Mouse (Mus musculus): Measurements from ENCODE around the gene Cand1. TPM values are rescaled to one million over a fixed set of nuclear protein-coding genes. Genes with fewer than 3 reads are reported as not detected.

Cand1 gene
- polyA plus RNA-seq, 1 experiment from 2014 or later = 51.5 TPM

DNA sequence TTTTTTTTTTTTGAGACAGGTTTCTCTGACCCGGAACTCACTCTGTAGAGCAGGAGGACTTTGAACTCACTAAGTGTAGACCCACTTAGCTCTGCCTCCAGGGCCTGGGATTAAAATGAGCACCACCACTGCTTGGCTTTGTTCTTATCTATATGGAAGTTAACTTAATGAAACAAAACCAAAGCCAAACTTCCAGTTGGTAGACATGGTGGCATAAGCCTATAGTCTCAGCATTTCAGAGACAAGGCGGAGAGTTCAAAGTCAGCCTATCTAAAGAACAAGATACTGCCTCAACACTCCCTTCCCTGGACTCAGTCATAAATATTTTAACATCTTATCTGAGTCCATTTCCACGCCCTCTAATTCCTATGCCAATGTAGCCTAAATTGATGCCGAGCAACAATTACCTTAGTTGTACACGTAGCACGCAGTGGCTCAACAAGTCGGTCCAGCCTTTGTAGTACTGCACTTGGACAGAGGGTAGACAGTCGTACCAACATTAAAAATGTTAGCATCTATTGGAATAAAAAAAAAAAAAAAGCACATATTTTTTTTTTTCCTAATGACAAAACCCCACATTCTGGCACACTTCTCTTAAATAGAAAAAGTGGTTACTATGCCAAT is 33.4 kb downstream of the Cand1 start:
- WGBS = 85% methylated on average over 8 of the region's 8 CpGs
- Histone ChIP-seq H3K9ac (no peak overlapping the region), H3K4me3 (replicated peaks) (no peak overlapping the region), H3K27me3 (replicated peaks) (no peaks in the 10 kb centered on the region), H3K4me1 (0 out of 2 replicates have a peak, but pooled peaks cover 2% of the 10 kb centered on the region), H3K4me2 (no peak overlapping the region), H3K9me3 (no peaks in the 10 kb centered on the region), H3K36me3 (peaks cover 61% of the 10 kb centered on the region), H3K27ac (no peak overlapping the region)
- ATAC-seq (ENCODE audit: insufficient read depth, low FRiP score, low read depth) = peak; percentile 67

DNA sequence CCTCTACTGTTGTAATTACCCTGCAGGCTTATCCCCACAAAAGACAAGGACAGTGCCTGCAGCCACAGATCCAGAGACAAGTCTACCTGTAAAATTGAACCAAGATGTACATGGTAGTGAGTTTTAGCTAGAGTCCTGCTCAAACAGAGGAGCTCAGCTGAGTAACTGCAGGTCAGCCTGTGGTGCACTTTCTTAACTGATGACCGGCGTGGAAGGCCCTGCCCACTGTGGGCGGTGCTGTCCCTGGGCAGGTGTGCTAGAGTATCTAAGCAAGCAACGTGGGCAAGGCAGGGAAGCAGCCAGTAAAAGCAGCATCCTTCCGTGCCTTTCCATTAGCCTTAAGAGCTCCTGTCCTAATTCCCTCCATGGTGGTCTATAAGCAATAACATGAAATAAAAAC is 34.6 kb downstream of the Cand1 start:
- no peak for ATAC-seq (ENCODE audit: insufficient read depth, low FRiP score, low read depth)
- 82% methylated on average over 5 of the region's 5 CpGs for WGBS
- Histone ChIP-seq H3K27ac (no peak overlapping the region), H3K36me3 (peaks cover 51% of the 10 kb centered on the region), H3K27me3 (replicated peaks) (no peaks in the 10 kb centered on the region), H3K9ac (no peak overlapping the region), H3K4me2 (no peak overlapping the region), H3K4me1 (0 out of 2 replicates have a peak, but pooled peaks cover 2% of the 10 kb centered on the region), H3K4me3 (replicated peaks) (no peak overlapping the region), H3K9me3 (no peaks in the 10 kb centered on the region)

DNA sequence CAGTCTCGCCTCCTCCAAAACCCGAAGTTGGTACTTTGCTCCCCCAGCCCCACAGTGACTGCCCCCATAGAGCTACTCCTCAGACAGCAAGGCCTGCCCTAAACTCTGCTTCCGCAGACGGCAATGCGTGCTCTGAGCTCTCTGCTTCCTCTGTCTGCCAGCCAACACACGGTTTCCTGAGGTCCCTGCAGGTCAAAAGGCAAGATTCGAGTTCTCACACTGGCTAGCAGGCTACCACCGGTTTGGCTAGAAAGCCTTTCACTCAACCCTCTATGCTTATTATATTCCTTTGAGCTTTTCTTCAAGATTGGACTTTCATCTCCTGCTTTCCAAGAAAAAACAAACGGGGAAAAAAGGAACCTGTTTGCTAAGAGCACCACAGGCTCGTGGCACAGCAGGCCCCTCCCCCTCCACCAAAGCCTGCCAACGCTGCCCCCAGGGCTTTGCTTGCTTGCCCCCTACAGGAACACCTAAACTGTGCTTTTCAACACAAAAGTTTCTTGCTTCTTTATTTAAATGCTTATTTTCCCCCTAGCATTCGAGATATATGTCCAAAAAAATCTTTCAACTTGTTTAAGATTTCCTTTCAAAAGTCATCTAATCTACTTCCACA is 35.4 kb downstream of the Cand1 start:
- no peak for ATAC-seq (ENCODE audit: insufficient read depth, low FRiP score, low read depth)
- H3K9ac ChIP-seq = no peak overlapping the region
- peaks cover 48% of the 10 kb centered on the region for H3K36me3 ChIP-seq
- H3K9me3 ChIP-seq = no peaks in the 10 kb centered on the region
- H3K4me3 ChIP-seq (replicated peaks) = no peak overlapping the region
- 0 out of 2 replicates have a peak, but pooled peaks cover 2% of the 10 kb centered on the region for H3K4me1 ChIP-seq
- no peak overlapping the region for H3K4me2 ChIP-seq
- H3K27me3 ChIP-seq (replicated peaks) = no peaks in the 10 kb centered on the region
- WGBS = 68% methylated on average over 12 of the region's 12 CpGs
- H3K27ac ChIP-seq = no peak overlapping the region

DNA sequence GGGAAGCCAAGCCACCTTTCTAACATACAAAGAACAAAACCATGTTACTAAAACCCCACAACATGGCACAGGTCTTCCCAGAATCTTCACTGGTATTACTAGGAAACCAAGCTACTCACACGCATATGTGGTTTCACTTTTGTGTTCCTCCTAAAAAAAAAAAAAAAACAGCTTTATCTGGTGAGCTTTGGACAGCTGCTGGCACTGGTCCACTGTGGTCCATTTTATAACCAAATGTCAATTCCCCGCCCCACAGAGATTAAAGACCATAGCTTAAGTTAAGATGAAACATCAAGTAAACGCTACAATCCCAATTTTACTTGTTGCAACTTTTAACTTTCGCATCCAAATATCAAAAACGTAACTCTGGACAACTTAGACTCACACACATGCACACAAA is 40.0 kb downstream of the Cand1 start:
- no peaks in the 10 kb centered on the region for H3K27me3 ChIP-seq (replicated peaks)
- H3K27ac ChIP-seq = no peak overlapping the region
- H3K9me3 ChIP-seq = no peaks in the 10 kb centered on the region
- 94% methylated on average over 5 of the region's 5 CpGs for WGBS
- ATAC-seq (ENCODE audit: insufficient read depth, low FRiP score, low read depth) = no peak
- 0 out of 2 replicates have a peak, but pooled peaks cover 2% of the 10 kb centered on the region for H3K4me1 ChIP-seq
- H3K9ac ChIP-seq = no peak overlapping the region
- H3K4me2 ChIP-seq = no peak overlapping the region
- H3K36me3 ChIP-seq = peaks cover 18% of the 10 kb centered on the region
- H3K4me3 ChIP-seq (replicated peaks) = no peak overlapping the region

DNA sequence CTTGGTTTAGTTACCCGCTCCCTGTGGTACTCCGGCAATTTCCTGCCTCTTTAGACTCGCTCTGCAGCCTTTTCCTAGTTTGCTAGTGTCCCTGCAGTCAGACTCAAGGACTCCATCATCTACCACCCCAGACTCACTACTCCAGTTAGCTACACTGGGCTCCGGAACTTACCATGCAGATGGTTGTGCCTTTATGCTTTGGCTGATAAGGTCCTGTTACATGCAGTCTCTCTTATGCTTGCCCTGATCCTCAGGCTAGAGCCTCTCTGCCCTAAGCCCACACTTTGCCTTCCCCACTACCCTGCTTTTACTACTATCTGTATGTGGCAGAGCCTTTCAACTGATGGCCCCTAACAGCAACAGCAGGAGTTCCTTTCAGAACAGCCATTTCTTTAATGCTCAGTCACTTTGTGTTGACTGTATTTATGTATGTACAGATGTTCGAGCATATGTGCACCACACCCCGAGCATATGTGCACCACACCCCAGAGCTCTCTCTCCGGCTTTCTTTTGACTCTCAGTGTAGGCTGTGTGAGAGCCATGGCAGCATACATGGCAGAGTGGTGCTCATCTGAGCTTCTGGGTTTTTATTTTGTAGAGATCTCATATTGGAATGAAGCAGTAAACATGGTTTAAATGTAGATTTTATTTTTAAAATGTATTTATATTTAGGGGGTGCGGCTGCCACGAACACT is 41.5 kb downstream of the Cand1 start:
- H3K36me3 ChIP-seq = peaks cover 13% of the 10 kb centered on the region
- WGBS = 95% methylated on average over 9 of the region's 9 CpGs
- H3K4me2 ChIP-seq = no peak overlapping the region
- H3K27ac ChIP-seq = no peak overlapping the region
- H3K4me1 ChIP-seq = no peaks in the 10 kb centered on the region
- H3K9me3 ChIP-seq = no peaks in the 10 kb centered on the region
- ATAC-seq (ENCODE audit: insufficient read depth, low FRiP score, low read depth) = no peak
- no peaks in the 10 kb centered on the region for H3K27me3 ChIP-seq (replicated peaks)
- H3K9ac ChIP-seq = no peak overlapping the region
- H3K4me3 ChIP-seq (replicated peaks) = no peak overlapping the region

DNA sequence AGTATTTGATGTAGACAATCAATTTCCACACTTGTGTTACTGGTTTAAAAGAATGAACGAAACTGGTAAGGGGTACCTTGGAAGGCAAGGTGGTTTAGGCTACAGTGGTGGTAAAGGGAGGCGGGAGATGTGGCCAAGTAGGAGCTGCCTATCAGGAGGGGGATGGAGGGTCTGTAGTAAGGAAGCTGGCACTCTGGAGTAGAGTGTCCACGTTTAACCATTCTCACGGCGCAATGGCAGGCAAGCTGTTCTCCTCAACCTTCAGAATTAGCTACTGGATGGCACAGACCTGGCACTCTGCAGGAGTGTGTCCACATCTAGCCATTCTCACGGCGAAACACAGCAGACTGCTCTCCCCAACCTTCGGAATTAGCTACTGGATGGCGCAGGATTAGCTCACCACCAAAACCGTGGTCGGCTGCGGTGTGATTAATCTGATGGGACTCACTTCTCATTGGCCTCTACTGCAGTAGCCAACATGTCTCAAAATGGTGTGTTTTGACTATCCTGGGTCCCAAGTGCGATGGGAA is 42.2 kb downstream of the Cand1 start:
- ATAC-seq (ENCODE audit: insufficient read depth, low FRiP score, low read depth) = no peak
- 92% methylated on average over 13 of the region's 13 CpGs for WGBS
- no peak overlapping the region for H3K4me3 ChIP-seq (replicated peaks)

DNA sequence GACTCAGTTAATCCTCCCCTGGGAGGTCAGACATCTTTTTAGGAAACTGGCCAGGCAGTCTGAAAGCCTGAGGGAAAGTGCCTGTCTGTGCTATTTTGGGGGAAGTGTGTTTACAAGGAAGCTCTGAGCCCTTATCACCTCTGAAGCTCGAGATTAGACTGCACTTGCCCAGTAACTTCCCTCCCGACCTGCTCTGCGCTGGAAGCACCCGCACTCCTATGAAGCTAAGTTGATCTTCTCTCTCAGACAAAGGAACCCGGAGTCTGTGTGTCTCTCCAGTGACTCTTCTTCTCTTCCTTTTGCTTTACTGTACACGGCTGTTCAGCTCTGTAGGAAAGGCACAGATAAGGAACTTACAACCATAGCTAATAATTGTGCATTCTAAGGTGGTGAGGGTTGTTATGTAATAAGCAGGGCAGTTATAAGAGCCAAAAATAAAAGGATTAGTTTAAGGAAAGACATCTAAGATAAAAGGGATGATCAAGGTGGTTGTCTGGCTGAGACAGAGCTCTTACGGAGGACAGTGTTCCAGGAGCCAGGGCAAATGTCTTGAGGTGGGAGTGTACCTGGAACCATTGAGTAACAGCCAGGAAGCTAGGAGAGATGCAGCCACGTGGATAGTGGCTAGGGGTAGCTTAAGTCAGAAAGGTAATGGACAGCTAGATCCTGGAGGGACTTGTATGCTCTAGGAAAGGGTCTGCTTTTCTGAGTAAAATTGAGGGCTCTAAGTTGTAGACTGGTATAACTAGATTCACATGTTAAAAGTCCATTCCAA is 47.1 kb downstream of the Cand1 start:
- Histone ChIP-seq H3K27ac (no peak overlapping the region), H3K9ac (no peak overlapping the region), H3K9me3 (no peaks in the 10 kb centered on the region), H3K4me2 (no peak overlapping the region), H3K27me3 (replicated peaks) (no peaks in the 10 kb centered on the region), H3K4me3 (replicated peaks) (no peak overlapping the region), H3K36me3 (0 out of 2 replicates have a peak, but pooled peaks cover 3% of the 10 kb centered on the region), H3K4me1 (no peaks in the 10 kb centered on the region)
- ATAC-seq (ENCODE audit: insufficient read depth, low FRiP score, low read depth) = no peak
- 45% methylated on average over 8 of the region's 8 CpGs for WGBS

More for the DNA sequence above, 42.2 kb downstream of the Cand1 start:
- no peak overlapping the region for H3K9ac ChIP-seq
- H3K36me3 ChIP-seq = peaks cover 10% of the 10 kb centered on the region
- no peaks in the 10 kb centered on the region for H3K4me1 ChIP-seq
- no peaks in the 10 kb centered on the region for H3K9me3 ChIP-seq
- H3K27ac ChIP-seq = no peak overlapping the region
- no peaks in the 10 kb centered on the region for H3K27me3 ChIP-seq (replicated peaks)
- H3K4me2 ChIP-seq = no peak overlapping the region

DNA sequence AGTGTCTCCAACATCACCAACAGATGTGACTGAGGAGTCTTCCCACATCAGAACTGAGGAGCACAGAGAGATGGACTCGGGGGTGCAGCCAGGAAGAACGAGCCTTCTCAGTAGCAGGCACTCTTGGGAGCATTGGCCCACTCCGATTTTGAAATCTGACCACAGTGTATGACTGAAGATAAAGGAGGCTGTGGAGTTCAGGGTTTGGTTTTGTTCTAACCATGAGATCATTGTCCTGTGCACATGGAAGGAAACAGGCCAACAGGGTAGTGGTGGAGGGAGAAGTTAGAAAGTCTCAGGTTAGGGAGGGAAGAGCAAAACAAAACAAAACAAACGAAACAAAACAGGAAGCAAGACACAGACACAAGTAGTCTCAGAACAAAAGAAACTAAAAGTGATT is 52.1 kb downstream of the Cand1 start:
- Histone ChIP-seq H3K4me1 (no peaks in the 10 kb centered on the region), H3K27me3 (replicated peaks) (no peaks in the 10 kb centered on the region), H3K9ac (no peak overlapping the region), H3K9me3 (no peaks in the 10 kb centered on the region), H3K4me2 (no peak overlapping the region), H3K27ac (no peak overlapping the region), H3K36me3 (no peaks in the 10 kb centered on the region), H3K4me3 (replicated peaks) (no peak overlapping the region)
- ATAC-seq (ENCODE audit: insufficient read depth, low FRiP score, low read depth) = no peak
- 69% methylated on average over 4 of the region's 4 CpGs for WGBS

DNA sequence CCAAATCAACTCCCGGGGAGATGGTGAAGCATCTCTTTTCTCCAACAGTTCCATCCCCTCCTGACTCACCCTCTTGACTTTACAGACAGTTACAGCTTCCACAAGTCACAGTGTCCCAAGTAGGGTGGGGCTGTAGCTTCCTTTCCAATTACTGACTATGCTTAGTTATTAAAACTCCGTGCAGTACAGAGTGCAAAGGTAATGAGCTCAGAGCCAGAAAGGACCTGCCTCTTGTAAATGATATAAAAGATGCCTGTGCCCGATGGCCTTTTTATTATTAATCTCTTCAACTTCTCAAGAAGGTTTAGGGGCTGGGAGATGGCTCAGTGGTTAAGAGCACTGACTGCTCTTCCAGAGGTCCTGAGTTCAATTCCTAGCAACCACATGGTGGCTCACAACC is 70.2 kb downstream of the Cand1 start:
- WGBS = 82% methylated on average over 3 of the region's 3 CpGs

DNA sequence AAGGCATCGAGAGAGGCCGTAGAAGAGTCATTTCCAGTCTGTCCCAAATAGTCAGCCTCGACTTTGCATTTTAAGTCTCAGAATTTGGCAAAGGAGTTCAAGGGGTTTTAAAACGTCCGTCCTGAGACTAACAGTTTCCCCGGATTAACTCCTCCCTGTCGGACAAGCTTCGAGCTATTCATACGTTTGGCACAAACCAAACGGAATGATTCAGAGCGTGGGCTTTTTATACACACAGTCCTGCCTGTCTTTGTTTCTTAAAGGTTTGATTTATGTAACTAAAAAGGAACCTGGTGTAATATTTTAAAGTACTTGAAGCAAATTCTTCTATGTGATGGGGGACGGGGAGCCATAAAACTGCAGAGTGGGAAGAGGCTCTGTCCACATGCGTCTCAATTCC is 70.6 kb downstream of the Cand1 start:
- Histone ChIP-seq H3K9me3 (no peaks in the 10 kb centered on the region), H3K36me3 (no peaks in the 10 kb centered on the region), H3K4me2 (no peak overlapping the region; the same call in 1 of the 2 replicates), H3K27me3 (replicated peaks) (no peaks in the 10 kb centered on the region), H3K9ac (no peak overlapping the region), H3K4me1 (no peaks in the 10 kb centered on the region), H3K27ac (no peak overlapping the region), H3K4me3 (replicated peaks) (no peak overlapping the region)
- no peak for ATAC-seq (ENCODE audit: insufficient read depth, low FRiP score, low read depth)
- 54% methylated on average over 13 of the region's 13 CpGs for WGBS

More for the DNA sequence above, 70.2 kb downstream of the Cand1 start:
- H3K27ac ChIP-seq = no peak overlapping the region
- H3K4me1 ChIP-seq = no peaks in the 10 kb centered on the region
- no peak overlapping the region for H3K4me3 ChIP-seq (replicated peaks)
- H3K9me3 ChIP-seq = no peaks in the 10 kb centered on the region
- ATAC-seq (ENCODE audit: insufficient read depth, low FRiP score, low read depth) = no peak
- H3K27me3 ChIP-seq (replicated peaks) = no peaks in the 10 kb centered on the region
- no peak overlapping the region for H3K9ac ChIP-seq
- no peak overlapping the region for H3K4me2 ChIP-seq
- no peaks in the 10 kb centered on the region for H3K36me3 ChIP-seq

DNA sequence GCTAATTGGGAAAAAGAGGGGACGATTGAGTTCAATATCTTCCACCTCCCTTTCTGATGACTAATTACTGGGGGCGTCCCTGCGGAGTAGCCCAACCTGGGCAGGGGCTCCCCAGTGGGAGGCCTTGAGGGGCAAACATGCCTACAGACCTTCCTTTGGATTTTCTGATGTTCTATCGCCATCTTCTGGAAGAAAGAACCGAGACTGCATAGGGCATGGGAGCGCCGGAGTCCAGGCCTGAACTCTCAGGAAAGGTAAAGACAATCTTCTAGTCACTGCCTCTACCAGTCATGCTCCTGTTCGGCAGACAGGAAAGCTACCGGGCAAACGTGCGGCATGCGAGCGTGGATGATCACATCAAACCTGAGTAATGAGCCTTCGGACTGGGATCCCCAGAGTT is 71.1 kb downstream of the Cand1 start:
- H3K4me2 ChIP-seq = no peak overlapping the region; the same call in 1 of the 2 replicates
- WGBS = 45% methylated on average over 14 of the region's 14 CpGs
- no peak for ATAC-seq (ENCODE audit: insufficient read depth, low FRiP score, low read depth)

More for the DNA sequence above, 71.1 kb downstream of the Cand1 start:
- Histone ChIP-seq H3K36me3 (no peaks in the 10 kb centered on the region), H3K4me1 (no peaks in the 10 kb centered on the region), H3K9ac (no peak overlapping the region), H3K27me3 (replicated peaks) (no peaks in the 10 kb centered on the region), H3K9me3 (no peaks in the 10 kb centered on the region), H3K4me3 (replicated peaks) (no peak overlapping the region), H3K27ac (no peak overlapping the region)
